Mouse (Mus musculus): Measurements from ENCODE around the gene Fto.

GRCm38 (mm10) chr8:91509206-91509899 lies 196.0 kb downstream of the Fto start:
- TF ChIP-seq CTCF (IDR thresholded peaks at IDR 0.05; ENCODE audit: extremely low read depth, insufficient read depth, insufficient read length, insufficient replicate concordance) (no peak), POLR2A (IDR thresholded peaks at IDR 0.05; ENCODE audit: low read depth, low read length) (no peak)
